Mouse (Mus musculus): ENCODE measurements around the gene Pcolce.

GRCm38 (mm10) chr5:137627991-137628390 lies 14.4 kb upstream of the Pcolce start:
- TF ChIP-seq CTCF (IDR thresholded peaks at IDR 0.05) = peak; percentile 30; the same call in 1 of the 2 replicates
- no peak for TF ChIP-seq EP300 (IDR thresholded peaks at IDR 0.05)

Data from lung, postnatal 0 days (tissue).